Comparison of ENCODE assay signal across 9 mouse cellular contexts in the genomic region with DNA sequence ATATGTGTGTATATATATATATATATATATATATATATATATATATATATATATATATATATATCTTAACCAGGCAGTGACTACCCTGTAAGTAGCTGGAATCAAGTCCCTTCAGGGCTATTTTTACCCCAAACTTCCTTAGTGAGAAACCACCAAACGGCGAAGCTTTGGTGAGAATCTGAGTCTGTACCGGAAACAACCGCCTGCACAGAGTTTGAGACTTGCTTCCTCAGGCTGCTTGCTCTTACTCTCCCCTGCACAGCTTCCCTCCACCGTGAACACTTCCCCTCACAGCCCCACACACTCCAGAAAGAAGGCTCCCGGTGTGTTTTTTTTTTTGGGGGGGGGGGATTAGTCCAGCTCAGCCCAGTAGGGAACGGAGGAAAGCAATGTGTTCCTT.
A peak's percentile ranks its signal among the peaks of the same experiment; 100 is the strongest.
DNase-seq lines count a peak whose midpoint lies in the region; ATAC-seq and TF ChIP-seq lines count a peak whose summit lies in the region.
"Had no signal": no experiment of that assay in that cellular context is flagged by ENCODE, and none has a peak within 500 bp of the region (broad histone marks: within the 10 kb centered on the region; RNA-seq: fewer than 3 reads in every experiment).

No protein-coding gene starts in this region.

- no peaks in the 10 kb centered on the region for H3K27me3 ChIP-seq in lung, embryonic 14.5 days (ENCODE audit: insufficient read depth, low read length)
- no peaks in the 10 kb centered on the region for H3K27me3 ChIP-seq in embryonic facial prominence, embryonic 15.5 days
- H3K27me3 ChIP-seq: limb, embryonic 15.5 days had no signal

- 69% methylated on average over 7 of the region's 7 CpGs for WGBS in lung, embryonic 14.5 days
- WGBS in embryonic facial prominence, embryonic 15.5 days = 56% methylated on average over 7 of the region's 7 CpGs

- peaks cover 47% of the 10 kb centered on the region for H3K4me1 ChIP-seq in lung, embryonic 14.5 days (ENCODE audit: insufficient read depth)
- H3K4me1 ChIP-seq in embryonic facial prominence, embryonic 15.5 days = peaks cover 75% of the 10 kb centered on the region

- no peak overlapping the region for H3K4me3 ChIP-seq in lung, embryonic 14.5 days (ENCODE audit: low read depth, low read length)
- H3K4me3 ChIP-seq in embryonic facial prominence, embryonic 15.5 days (replicated peaks) = no peak overlapping the region

- no peak overlapping the region for H3K9ac ChIP-seq in lung, embryonic 14.5 days
- H3K9ac ChIP-seq in embryonic facial prominence, embryonic 15.5 days = no peak overlapping the region

- ATAC-seq in lung, embryonic 14.5 days (ENCODE audit: insufficient read depth) = no peak
- ATAC-seq in embryonic facial prominence, embryonic 15.5 days (ENCODE audit: insufficient number of reproducible peaks, low FRiP score, low TSS enrichment, low read depth) = no peak
- ATAC-seq in inflammation-experienced regulatory T-cells, adult 6 months = peak; percentile 60

- H3K36me3 ChIP-seq in lung, embryonic 14.5 days (ENCODE audit: insufficient read depth) = no peaks in the 10 kb centered on the region
- no peaks in the 10 kb centered on the region for H3K36me3 ChIP-seq in embryonic facial prominence, embryonic 15.5 days
- H3K36me3 ChIP-seq: limb, embryonic 15.5 days had no signal

- H3K27ac ChIP-seq in lung, embryonic 14.5 days (ENCODE audit: low read depth) = no peak overlapping the region
- H3K27ac ChIP-seq in embryonic facial prominence, embryonic 15.5 days (replicated peaks) = peak overlapping the region; percentile 28; the same call in 1 of the 2 replicates

- TF ChIP-seq CTCF in lung, embryonic 14.5 days (IDR thresholded peaks at IDR 0.05; ENCODE audit: low read depth) = no peak

- peak; percentile 49 for DNase-seq in lung, embryonic 14.5 days
- no peak for DNase-seq in lung, postnatal 10 days
- DNase-seq in spleen, postnatal 36 days (ENCODE audit: low spot score in 2 of 2) = peak; percentile 75
- no peak for DNase-seq in urinary bladder, adult 18-20 months (ENCODE audit: low spot score in 2 of 2)
- no peak for DNase-seq in retina, embryonic 14.5 days (ENCODE audit: low spot score)
- DNase-seq in lung, postnatal 25 days (ENCODE audit: low spot score) = no peak

- H3K9me3 ChIP-seq in lung, embryonic 14.5 days (ENCODE audit: low read depth, low read length) = no peaks in the 10 kb centered on the region
- H3K9me3 ChIP-seq in embryonic facial prominence, embryonic 15.5 days (replicated peaks) = no peaks in the 10 kb centered on the region
- H3K9me3 ChIP-seq: limb, embryonic 15.5 days had no signal

- peak overlapping the region; percentile 42 for H3K4me2 ChIP-seq in lung, embryonic 14.5 days
- H3K4me2 ChIP-seq in embryonic facial prominence, embryonic 15.5 days (replicated peaks) = no peak overlapping the region

Comparison
In these comparisons a context has a peak if more than half of its experiments do, and no peak if none do; other contexts are left out.
1. DNase-seq: peak in lung, embryonic 14.5 days (single experiment) and spleen, postnatal 36 days (2 of 2); none in lung, postnatal 10 days (single experiment), urinary bladder, adult 18-20 months (0 of 2), retina, embryonic 14.5 days (single experiment) and lung, postnatal 25 days (single experiment).